Mouse (Mus musculus) small intestine, adult 2 months (tissue): ENCODE data around the gene Rufy1.

Experiments used
- CTCF ChIP-seq: fragments of 200-500 bp; IDR thresholded peaks from 2 replicates; pipeline ENCODE4 v1.5.1; 2012; ENCODE audit warnings: low read depth, mild to moderate bottlenecking, control low read depth, inconsistent platforms, low read length, moderate library complexity, mixed read lengths; ENCODE audit not compliant: insufficient replicate concordance, insufficient read length; ENCODE audit errors: extremely low read depth
- POLR2A ChIP-seq: fragments of 200-500 bp; IDR thresholded peaks from 2 replicates; pipeline ENCODE4 v1.6.1; 2012; ENCODE audit warnings: low read depth, mild to moderate bottlenecking, control low read depth, inconsistent platforms, low read length, moderate library complexity

GRCm38 (mm10) chr11:50365322-50365721, 65.6 kb downstream of the Rufy1 start:
- TF ChIP-seq CTCF, result no peak
- TF ChIP-seq POLR2A, result no peak
